Mouse (Mus musculus) brain, adult 2 months (tissue): ENCODE measurements around the gene Acly.

Experiments
- DNase-seq: peaks from one replicate; pipeline ENCODE4 v3.0.0; 2011; ENCODE audit warnings: low read depth, low spot score

Gene Acly

GRCm38 (mm10) chr11:100510556-100510955, 17.2 kb downstream of the Acly start:
- no peak for DNase-seq

- DNase-seq = no peak
Measured at GRCm38 (mm10) chr11:100505997-100506396, 21.8 kb downstream of the Acly start.

GRCm38 (mm10) chr11:100504990-100505660, 22.7 kb downstream of the Acly start:
- no peak for DNase-seq

GRCm38 (mm10) chr11:100501321-100501720, 26.5 kb downstream of the Acly start:
- DNase-seq = no peak

- no peak for DNase-seq
Measured at GRCm38 (mm10) chr11:100500651-100501050, 27.1 kb downstream of the Acly start.

- DNase-seq = no peak
Measured at GRCm38 (mm10) chr11:100500241-100500640, 27.6 kb downstream of the Acly start.

GRCm38 (mm10) chr11:100493771-100494170, 34.0 kb downstream of the Acly start:
- DNase-seq = peak; percentile 54

- DNase-seq = peak; percentile 31
Measured at GRCm38 (mm10) chr11:100490951-100491350, 36.8 kb downstream of the Acly start.

- peak; percentile 79 for DNase-seq
Measured at GRCm38 (mm10) chr11:100485801-100486538, 41.8 kb downstream of the Acly start.

- DNase-seq = no peak
Measured at GRCm38 (mm10) chr11:100484461-100484860, 43.3 kb downstream of the Acly start.

- no peak for DNase-seq
Measured at GRCm38 (mm10) chr11:100479152-100479551, 48.6 kb downstream of the Acly start.

- no peak for DNase-seq
Measured at GRCm38 (mm10) chr11:100476281-100476680, 51.5 kb downstream of the Acly start.

- DNase-seq = no peak
Measured at GRCm38 (mm10) chr11:100472935-100473295, 54.9 kb downstream of the Acly start.

GRCm38 (mm10) chr11:100472197-100472934, 55.4 kb downstream of the Acly start, which contains the start of gene Klhl11:
Gene Klhl11 (minus strand): TSS chr11:100472741.
- peak; percentile 95 for DNase-seq

- peak; percentile 29 for DNase-seq
Measured at GRCm38 (mm10) chr11:100471352-100472196, 56.2 kb downstream of the Acly start.

GRCm38 (mm10) chr11:100465833-100466232, 62.0 kb downstream of the Acly start:
- DNase-seq = no peak

GRCm38 (mm10) chr11:100465229-100465792, 62.5 kb downstream of the Acly start:
- DNase-seq = no peak

- peak; percentile 71 for DNase-seq
Measured at GRCm38 (mm10) chr11:100462699-100463098, 65.1 kb downstream of the Acly start.

GRCm38 (mm10) chr11:100457711-100458110, 70.1 kb downstream of the Acly start:
- no peak for DNase-seq

- DNase-seq = no peak
Measured at GRCm38 (mm10) chr11:100457247-100457646, 70.6 kb downstream of the Acly start.

GRCm38 (mm10) chr11:100442625-100443024, 85.2 kb downstream of the Acly start:
- no peak for DNase-seq
